Mouse (Mus musculus) fibroblast of lung, adult 2 months (primary cell): ENCODE results near the gene Gcnt4.

ENCODE experiments used
- DNase-seq: peaks from one replicate; pipeline ENCODE4 v3.0.0-alpha.2; 2011; ENCODE audit warnings: low read depth

Gcnt4 gene

DNA sequence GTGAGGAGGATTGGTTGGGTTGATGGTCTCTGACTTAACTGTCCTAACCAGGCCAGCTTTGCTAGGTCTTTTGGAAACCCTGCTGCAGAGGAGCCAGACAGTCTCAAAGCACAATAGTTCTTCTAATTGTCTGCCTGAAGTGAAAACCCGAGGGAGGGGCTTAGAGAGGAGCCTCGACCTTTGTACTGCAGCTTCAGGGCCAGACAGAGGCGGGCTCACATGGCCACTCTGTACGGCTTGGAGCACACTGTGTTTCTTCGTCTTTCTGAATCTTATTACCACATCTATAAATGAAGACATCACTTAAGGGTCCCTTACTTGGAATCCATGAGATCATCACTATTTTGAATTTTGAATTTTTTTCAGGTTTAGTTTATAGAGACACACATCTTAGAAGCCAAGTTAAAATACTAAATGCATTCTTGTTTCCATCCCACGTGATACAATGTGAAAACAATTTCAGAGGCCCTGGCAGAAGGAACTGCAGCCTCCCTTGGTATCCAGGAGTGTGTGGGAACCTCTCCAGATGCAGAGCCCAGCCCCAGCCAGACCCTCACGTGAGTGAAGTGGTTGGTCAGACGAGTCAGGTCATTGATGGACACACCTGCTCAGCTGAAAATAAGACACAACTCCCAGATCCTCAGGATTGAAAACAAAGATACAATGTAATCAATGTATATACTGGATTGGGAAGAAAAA lies 69.0 kb downstream of the Gcnt4 start:
- no peak for DNase-seq

DNA sequence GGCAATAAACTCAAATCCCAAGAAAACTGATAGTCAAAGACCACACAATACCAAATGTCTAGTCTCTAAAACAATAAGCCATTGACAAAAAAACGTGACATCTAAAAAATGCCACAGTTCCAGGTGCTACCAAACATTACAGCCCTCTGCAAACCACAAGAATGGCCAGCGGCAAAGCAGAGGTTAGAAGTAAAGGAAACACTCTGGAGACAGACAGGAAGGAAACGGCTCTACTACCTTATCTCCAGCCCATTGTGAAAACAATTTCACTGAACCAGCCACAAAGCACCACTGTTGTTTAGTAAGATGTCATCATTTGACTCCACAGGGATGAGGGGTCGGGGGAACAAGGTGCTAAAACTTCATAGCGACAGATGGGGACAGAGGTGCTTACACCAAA lies 70.8 kb downstream of the Gcnt4 start:
- DNase-seq, result no peak

DNA sequence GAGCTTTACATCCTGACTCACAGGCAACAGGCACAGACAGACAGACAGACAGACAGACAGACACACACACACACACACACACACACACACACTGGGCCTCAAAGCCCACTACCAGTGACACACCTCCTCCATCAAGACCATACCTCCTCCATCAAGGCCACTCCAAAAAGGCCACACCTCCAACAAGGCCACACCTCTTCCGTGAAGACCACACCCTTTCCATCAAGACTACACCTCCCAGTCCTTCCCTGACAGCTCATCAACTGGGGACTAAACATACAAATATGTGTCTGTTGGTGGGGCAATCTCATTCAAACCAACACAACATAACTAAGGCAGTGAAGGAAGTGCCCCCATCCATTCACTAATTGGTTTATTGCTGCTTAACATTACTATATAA lies 72.6 kb downstream of the Gcnt4 start:
- no peak for DNase-seq
